Mouse (Mus musculus): Measurements from ENCODE around the gene Nnmt. TPM values are rescaled to one million over a fixed set of nuclear protein-coding genes. Genes with fewer than 3 reads are reported as not detected.

Nnmt gene
- total and polyA plus RNA-seq, 3 experiments = not detected

DNA sequence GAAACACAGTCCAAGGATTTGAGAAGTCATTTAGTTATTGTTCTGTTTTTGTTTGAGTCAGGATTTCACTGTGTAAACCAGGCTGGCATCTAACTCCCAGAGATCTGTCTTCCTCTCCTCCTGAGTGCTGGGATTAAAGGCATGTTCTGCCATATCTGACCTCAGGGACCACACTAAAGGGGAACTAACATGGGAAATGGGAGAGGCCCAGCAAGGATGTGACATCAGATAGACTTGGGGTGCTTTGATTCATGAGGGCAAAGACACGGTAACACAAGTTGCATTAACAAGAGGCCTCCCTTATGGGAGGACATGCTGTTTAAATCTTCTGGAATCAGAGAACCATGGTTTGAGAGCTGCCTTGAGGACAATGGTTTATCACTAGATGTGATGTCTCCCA, 24.1 kb downstream of the Nnmt start:
- H3K9ac ChIP-seq (ENCODE audit: insufficient read depth, low read depth) = no peak overlapping the region
- H3K27me3 ChIP-seq (replicated peaks) = peaks cover under 1% of the 10 kb centered on the region
- H3K4me3 ChIP-seq (replicated peaks in 1 of 3; ENCODE audit: low read depth in 2 of 3, low read length in 2 of 3, poor library complexity in 1 of 3) = no peak overlapping the region
- dilution Hi-C loops (cut with MboI; ENCODE audit: extremely low pct_ligation_motif_present, extremely low pct_unique_long_range_greater_than_20kb, low sequenced_read_pairs) (no loop called here), in situ Hi-C loops (cut with MboI; ENCODE audit: low pct_ligation_motif_present, low pct_unique_long_range_greater_than_20kb, low sequenced_read_pairs) (no loop called here)
- H3K79me2 ChIP-seq (replicated peaks; ENCODE audit: control insufficient read depth, extremely low read depth, insufficient read depth, poor library complexity, severe bottlenecking) = no peaks in the 10 kb centered on the region
- no peaks in the 10 kb centered on the region for H3K36me3 ChIP-seq (replicated peaks in 1 of 2; ENCODE audit: control insufficient read depth in 1 of 2, insufficient read depth in 1 of 2, low read length in 1 of 2)
- H3K4me2 ChIP-seq (ENCODE audit: insufficient read depth, low read depth, poor library complexity, severe bottlenecking) = no peak overlapping the region
- H3K27ac ChIP-seq (ENCODE audit: insufficient read depth, low read depth) = no peak overlapping the region
- H3K9me3 ChIP-seq (replicated peaks; ENCODE audit: low read length) = peaks cover 6% of the 10 kb centered on the region
- no peaks in the 10 kb centered on the region for H3K4me1 ChIP-seq (ENCODE audit: control insufficient read depth in 1 of 2, insufficient read depth in 2 of 2)
- no peak for DNase-seq (ENCODE audit: extremely low read depth)
- TF ChIP-seq SIN3A (IDR thresholded peaks at IDR 0.05; ENCODE audit: low read length) (no peak), NRF1 (IDR thresholded peaks at IDR 0.05; ENCODE audit: low read depth, low read length) (no peak), BHLHE40 (IDR thresholded peaks at IDR 0.05; ENCODE audit: low read depth, low read length) (no peak), MAZ (IDR thresholded peaks at IDR 0.05; ENCODE audit: low read depth, low read length) (no peak), CHD1 (IDR thresholded peaks at IDR 0.05; ENCODE audit: low read depth, low read length) (no peak), JUN (IDR thresholded peaks at IDR 0.05; ENCODE audit: insufficient read depth, low read depth, low read length) (no peak), MAX (IDR thresholded peaks at IDR 0.05; ENCODE audit: low read length) (no peak), SMC3 (IDR thresholded peaks at IDR 0.05; ENCODE audit: low read depth, low read length) (no peak), RAD21 (IDR thresholded peaks at IDR 0.05; ENCODE audit: low read depth, low read length) (no peak), E2F4 (IDR thresholded peaks at IDR 0.05; ENCODE audit: insufficient replicate concordance, low read depth, low read length) (no peak), MYC (IDR thresholded peaks at IDR 0.05; ENCODE audit: low read depth, low read length) (no peak), KAT2A (IDR thresholded peaks at IDR 0.05; ENCODE audit: insufficient replicate concordance, low read length) (no peak), POLR2A (IDR thresholded peaks at IDR 0.05; ENCODE audit: low read depth, low read length) (no peak), MAFK (IDR thresholded peaks at IDR 0.05; ENCODE audit: insufficient replicate concordance, low read length) (no peak), ETS1 (conservative IDR thresholded peaks at IDR 0.05; ENCODE audit: low read depth, low read length) (no peak), HCFC1 (IDR thresholded peaks at IDR 0.05; ENCODE audit: low read depth, low read length) (no peak), USF2 (conservative IDR thresholded peaks at IDR 0.05; ENCODE audit: low read depth, low read length) (no peak), IRF4 (IDR thresholded peaks at IDR 0.05; ENCODE audit: low read depth, low read length) (no peak)

DNA sequence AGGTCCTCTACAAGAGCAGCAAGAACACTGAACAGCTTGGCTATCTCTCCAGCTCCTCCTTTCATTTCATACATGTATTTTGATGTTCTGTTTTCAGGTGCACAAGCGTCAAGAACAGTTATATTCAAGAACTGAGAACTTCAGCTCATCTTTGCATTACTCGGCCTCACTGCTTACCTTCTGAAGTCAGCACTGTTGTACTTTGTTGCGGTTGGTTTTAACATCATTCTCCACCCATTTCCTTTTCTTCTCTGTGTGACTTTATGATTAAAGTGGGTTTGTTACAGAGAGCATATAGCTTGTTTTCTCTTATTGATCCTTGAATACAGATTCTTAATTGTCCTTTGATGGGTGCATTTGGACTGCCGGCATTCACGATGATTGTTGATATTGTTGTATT, 42.6 kb downstream of the Nnmt start:
- Histone ChIP-seq H3K9me3 (replicated peaks; ENCODE audit: low read length) (no peaks in the 10 kb centered on the region), H3K79me2 (replicated peaks; ENCODE audit: control insufficient read depth, extremely low read depth, insufficient read depth, poor library complexity, severe bottlenecking) (no peaks in the 10 kb centered on the region), H3K36me3 (replicated peaks in 1 of 2; ENCODE audit: control insufficient read depth in 1 of 2, insufficient read depth in 1 of 2, low read length in 1 of 2) (no peaks in the 10 kb centered on the region), H3K4me2 (ENCODE audit: insufficient read depth, low read depth, poor library complexity, severe bottlenecking) (no peak overlapping the region), H3K9ac (ENCODE audit: insufficient read depth, low read depth) (no peak overlapping the region), H3K4me3 (replicated peaks in 1 of 3; ENCODE audit: low read depth in 2 of 3, low read length in 2 of 3, poor library complexity in 1 of 3) (no peak overlapping the region), H3K27me3 (replicated peaks) (no peaks in the 10 kb centered on the region), H3K27ac (ENCODE audit: insufficient read depth, low read depth) (no peak overlapping the region), H3K4me1 (ENCODE audit: control insufficient read depth in 1 of 2, insufficient read depth in 2 of 2) (peaks cover 13 to 23% of the 10 kb centered on the region in 2 experiments)
- TF ChIP-seq ZC3H11A (IDR thresholded peaks at IDR 0.05; ENCODE audit: low read depth, low read length) (no peak), NELFE (IDR thresholded peaks at IDR 0.05; ENCODE audit: low read depth, low read length) (no peak), CHD2 (IDR thresholded peaks at IDR 0.05; ENCODE audit: low read length) (no peak), EP300 (IDR thresholded peaks at IDR 0.05; ENCODE audit: low read length) (no peak)
- dilution Hi-C loops (cut with MboI; ENCODE audit: extremely low pct_ligation_motif_present, extremely low pct_unique_long_range_greater_than_20kb, low sequenced_read_pairs) = no loop called here
- in situ Hi-C loops (cut with MboI; ENCODE audit: low pct_ligation_motif_present, low pct_unique_long_range_greater_than_20kb, low sequenced_read_pairs) = no loop called here
- no peak for DNase-seq (ENCODE audit: extremely low read depth)
